Mouse (Mus musculus): ENCODE measurements around the gene Nckap1l. TPM values are rescaled to one million over a fixed set of nuclear protein-coding genes. Genes with fewer than 3 reads are reported as not detected.

Gene Nckap1l
- polyA plus RNA-seq, 1 experiment, result 2.2 TPM

DNA sequence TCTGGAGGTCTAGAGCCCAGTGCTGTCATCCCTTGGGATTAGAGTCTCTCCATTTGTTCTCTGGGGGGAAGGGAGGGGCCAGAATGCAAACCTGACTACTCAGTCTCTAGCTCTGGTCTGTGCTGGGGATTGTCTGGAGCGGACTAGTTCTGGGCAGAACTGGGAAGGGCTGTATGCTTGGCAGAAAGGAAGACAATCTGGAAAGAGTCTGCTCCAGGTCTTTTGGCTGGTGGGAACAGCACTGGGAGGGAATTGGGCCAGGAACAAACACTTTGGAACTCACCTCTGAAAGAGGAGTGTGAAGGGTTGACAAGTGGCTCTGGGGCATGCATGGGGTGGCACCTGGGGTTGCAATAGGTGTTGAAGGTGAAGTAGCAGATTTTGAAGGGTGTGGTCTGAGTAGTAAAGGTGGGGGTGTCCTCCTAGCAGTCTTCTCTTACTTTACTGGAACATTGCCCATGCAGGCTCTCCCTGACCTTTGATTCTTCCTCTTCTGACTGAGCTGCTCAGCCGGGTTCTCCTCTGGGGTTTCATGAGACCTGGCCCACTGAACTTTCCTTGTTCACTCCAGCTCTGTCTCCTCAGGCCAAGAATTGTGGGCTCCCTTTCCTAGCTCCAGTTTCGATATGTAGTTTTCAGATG, 69.0 kb downstream of the Nckap1l start:
- peak; percentile 67 for DNase-seq (ENCODE audit: low read depth)
- no peak for TF ChIP-seq POLR2A (IDR thresholded peaks at IDR 0.05; ENCODE audit: borderline replicate concordance, extremely low read depth, insufficient read depth, insufficient read length, poor library complexity, severe bottlenecking)

DNA sequence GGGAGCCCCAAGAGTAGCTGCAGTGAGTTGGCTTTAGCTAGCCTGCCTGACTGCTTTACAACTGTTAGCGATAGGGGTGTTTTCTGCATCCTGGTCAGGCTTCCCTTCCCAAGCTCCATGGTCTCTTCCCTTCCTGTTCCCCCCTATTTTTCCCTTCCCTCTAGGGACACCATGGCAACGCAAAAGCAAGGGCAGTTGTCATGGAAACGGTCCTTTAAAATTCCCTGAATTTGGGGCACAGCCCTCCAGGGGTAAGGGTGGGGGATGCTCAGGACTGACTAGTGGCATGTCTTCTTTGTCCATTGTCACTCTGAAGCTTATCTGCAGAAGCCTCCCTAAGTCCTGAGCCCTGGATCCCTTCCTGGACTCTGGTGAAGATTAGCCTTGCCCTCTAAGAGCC, 69.6 kb downstream of the Nckap1l start:
- no peak for DNase-seq (ENCODE audit: low read depth)
- no peak for TF ChIP-seq POLR2A (IDR thresholded peaks at IDR 0.05; ENCODE audit: borderline replicate concordance, extremely low read depth, insufficient read depth, insufficient read length, poor library complexity, severe bottlenecking)
- TF ChIP-seq CTCF (IDR thresholded peaks at IDR 0.05; ENCODE audit: borderline replicate concordance, extremely low read depth, insufficient read depth, insufficient read length), result no peak

DNA sequence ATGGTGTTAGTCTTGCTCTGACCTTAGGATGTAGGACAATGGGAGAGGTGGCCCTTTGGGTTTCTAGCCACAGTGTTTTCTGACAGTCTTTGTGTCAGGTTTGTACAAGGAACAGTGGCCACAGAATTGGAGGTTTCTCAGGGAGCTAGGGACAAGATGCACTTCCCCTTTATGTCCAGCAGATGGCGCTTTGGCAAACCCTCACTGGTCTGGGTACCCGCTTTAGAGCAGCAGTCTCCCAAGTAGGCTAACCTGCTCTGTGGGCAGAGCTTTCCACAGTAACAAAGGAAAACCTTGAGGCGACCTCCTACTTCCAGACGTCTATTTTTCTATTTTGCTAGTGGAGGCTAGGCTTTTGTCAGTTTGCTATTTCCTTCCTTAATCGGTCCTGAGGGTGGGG, 76.8 kb downstream of the Nckap1l start:
- TF ChIP-seq POLR2A (IDR thresholded peaks at IDR 0.05; ENCODE audit: borderline replicate concordance, extremely low read depth, insufficient read depth, insufficient read length, poor library complexity, severe bottlenecking), result no peak
- peak; percentile 97 for TF ChIP-seq CTCF (IDR thresholded peaks at IDR 0.05; ENCODE audit: borderline replicate concordance, extremely low read depth, insufficient read depth, insufficient read length)
- DNase-seq (ENCODE audit: low read depth), result peak; percentile 89

DNA sequence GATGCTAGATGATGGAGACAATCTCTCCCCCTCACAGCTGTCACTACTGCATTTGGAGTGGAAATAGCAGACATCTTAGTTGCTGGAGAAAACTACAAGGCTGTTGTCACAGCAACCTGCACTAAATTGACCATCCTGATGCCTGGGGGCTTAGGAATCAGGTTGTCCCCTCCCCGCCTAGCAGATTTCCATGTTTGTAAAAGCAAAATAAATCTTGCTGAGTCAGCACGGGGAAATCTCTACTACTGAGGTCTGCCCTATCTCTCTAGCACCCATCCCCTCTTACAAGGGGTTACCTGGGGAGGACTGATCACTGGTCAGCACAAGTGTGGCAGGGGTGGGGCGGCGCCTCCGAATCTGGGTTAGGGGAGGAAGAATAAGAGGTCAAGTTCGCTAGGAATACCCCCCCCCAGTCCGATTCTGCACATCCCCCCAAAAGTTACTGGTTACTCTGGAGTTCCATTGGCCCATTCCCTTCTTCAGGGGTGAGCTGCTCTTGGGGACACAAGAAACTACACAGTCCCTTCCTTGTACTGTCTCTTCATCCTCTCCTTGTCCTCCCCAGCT, 80.5 kb downstream of the Nckap1l start:
- DNase-seq (ENCODE audit: low read depth), result no peak
- TF ChIP-seq POLR2A (IDR thresholded peaks at IDR 0.05; ENCODE audit: borderline replicate concordance, extremely low read depth, insufficient read depth, insufficient read length, poor library complexity, severe bottlenecking) (no peak), CTCF (IDR thresholded peaks at IDR 0.05; ENCODE audit: borderline replicate concordance, extremely low read depth, insufficient read depth, insufficient read length) (no peak)

DNA sequence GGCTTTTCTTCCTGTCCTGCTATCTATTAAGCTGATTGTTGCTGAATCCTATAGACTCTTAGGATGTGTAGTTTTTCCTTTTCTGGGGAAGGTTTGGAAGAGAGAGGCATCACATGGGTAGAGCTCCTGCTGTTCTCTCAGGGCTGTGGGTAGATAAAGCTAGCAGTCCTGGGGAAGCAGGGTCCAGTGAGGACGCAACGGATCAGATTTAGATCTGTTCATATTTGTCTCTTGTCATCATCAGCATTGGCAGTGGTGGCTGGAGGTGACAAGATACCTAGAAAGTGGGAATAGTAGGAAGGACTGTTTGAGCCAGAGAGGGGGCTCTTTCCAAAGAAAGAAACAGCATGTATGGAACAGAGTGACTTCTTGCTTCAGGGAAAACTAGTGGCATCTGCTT, 81.4 kb downstream of the Nckap1l start:
- no peak for DNase-seq (ENCODE audit: low read depth)
- TF ChIP-seq CTCF (IDR thresholded peaks at IDR 0.05; ENCODE audit: borderline replicate concordance, extremely low read depth, insufficient read depth, insufficient read length) (no peak), POLR2A (IDR thresholded peaks at IDR 0.05; ENCODE audit: borderline replicate concordance, extremely low read depth, insufficient read depth, insufficient read length, poor library complexity, severe bottlenecking) (no peak)

DNA sequence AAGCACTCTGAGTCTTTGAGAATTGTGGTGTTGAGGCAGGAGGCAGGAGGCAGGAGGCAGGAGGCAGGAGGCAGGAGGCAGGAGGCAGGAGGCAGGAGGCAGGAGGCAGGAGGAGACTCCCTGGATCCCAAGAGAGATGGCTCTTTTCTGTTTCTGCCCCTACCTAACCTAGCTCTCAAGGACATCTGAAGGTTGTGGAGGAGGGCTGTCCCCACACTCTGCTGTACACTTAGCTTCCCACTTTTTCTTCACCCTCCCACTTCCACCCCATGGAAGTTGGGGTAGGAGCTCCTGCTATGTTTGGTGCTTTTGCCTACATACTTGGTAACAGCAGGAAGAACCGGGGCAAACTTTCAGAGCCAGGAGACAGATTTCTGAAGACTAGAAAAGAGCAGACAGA, 82.2 kb downstream of the Nckap1l start:
- no peak for DNase-seq (ENCODE audit: low read depth)

DNA sequence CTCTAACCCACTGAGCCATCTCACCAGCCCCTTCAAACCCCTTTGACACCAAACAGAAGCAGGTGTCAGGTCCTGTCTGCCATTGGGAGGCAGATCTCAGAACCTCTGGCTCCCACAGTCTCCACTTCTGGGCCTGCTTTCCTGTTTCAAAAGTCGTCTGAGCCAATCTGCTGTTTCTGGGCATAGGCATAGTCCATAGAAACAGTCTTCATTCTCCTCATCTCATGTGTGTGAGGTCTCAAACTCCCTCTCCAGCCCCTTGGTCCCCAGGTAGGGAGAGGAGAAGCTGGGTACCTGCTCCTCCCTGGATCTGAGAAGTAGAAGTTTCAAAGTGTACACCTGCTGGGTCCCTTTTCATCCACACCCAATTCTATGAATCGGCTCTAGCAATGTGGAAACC, 82.9 kb downstream of the Nckap1l start:
- TF ChIP-seq CTCF (IDR thresholded peaks at IDR 0.05; ENCODE audit: borderline replicate concordance, extremely low read depth, insufficient read depth, insufficient read length) (no peak), POLR2A (IDR thresholded peaks at IDR 0.05; ENCODE audit: borderline replicate concordance, extremely low read depth, insufficient read depth, insufficient read length, poor library complexity, severe bottlenecking) (no peak)
- DNase-seq (ENCODE audit: low read depth), result no peak

More for the DNA sequence above, 82.2 kb downstream of the Nckap1l start:
- no peak for TF ChIP-seq POLR2A (IDR thresholded peaks at IDR 0.05; ENCODE audit: borderline replicate concordance, extremely low read depth, insufficient read depth, insufficient read length, poor library complexity, severe bottlenecking)
- no peak for TF ChIP-seq CTCF (IDR thresholded peaks at IDR 0.05; ENCODE audit: borderline replicate concordance, extremely low read depth, insufficient read depth, insufficient read length)

DNA sequence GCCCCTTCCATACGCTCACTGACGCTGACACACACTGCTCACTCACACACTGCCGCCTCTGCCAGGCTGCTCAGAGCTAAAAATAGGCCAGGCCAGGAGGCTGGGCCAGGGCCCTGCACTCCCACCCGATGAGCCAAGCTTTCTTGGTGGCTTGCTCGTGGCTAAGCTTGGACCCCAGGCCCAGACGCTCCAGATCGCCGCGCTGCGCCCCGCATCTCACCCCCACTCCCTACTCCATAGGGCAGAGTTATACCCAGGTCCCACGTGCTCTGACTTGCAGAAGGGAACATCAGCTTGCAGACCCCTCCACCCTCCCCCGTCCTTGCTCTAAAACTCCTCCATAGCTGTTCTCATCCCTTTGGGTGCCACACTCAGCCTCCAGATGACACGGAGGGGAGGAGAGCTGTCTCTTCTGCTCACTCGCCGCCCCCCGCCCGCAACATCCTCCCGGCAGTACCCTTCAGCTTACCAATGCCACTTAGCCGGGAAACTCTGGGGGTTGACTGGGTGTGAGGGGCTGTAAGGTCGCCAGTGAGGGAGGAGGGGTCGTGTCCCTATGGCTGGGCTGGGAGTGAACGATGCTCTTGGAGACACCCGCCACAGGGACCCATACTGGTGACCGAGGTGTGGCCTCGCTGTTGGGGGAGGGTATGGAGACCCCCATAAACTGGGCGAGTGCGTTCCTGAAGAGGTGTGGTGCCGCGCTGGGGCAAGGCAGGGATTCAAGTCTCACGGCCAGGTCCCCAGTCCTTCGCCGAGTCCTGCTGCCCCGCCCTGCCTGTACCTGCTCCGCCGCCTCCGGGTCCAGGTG, 83.6 kb downstream of the Nckap1l start:
- DNase-seq (ENCODE audit: low read depth), result peak; percentile 68
- no peak for TF ChIP-seq CTCF (IDR thresholded peaks at IDR 0.05; ENCODE audit: borderline replicate concordance, extremely low read depth, insufficient read depth, insufficient read length)
- no peak for TF ChIP-seq POLR2A (IDR thresholded peaks at IDR 0.05; ENCODE audit: borderline replicate concordance, extremely low read depth, insufficient read depth, insufficient read length, poor library complexity, severe bottlenecking)

DNA sequence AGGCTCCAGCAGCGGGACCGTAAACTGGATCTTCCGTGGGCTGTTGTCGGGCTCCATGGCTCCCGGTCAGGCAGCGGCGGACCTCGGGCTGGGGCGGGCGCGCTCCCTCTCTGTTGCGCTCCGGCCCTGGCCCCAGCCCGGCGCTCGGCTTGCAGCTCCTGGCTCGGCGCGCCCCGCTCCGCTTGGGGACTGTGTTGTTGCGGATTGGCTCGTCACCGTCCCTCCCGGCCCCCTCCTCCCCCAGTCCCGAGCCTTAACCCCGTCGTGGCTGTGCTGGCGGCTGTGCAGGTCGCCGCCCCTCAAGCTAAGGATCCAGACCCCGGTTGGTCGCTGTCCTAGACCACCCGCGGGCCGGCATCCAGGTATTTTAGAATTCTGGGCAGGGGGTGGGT, 84.2 kb downstream of the Nckap1l start, which contains the start of gene Ppp1r1a:
Ppp1r1a (minus strand) TSS at position 182 of the 392 bp plus-strand sequence.
- peak; percentile 91 for DNase-seq (ENCODE audit: low read depth)
- TF ChIP-seq CTCF (IDR thresholded peaks at IDR 0.05; ENCODE audit: borderline replicate concordance, extremely low read depth, insufficient read depth, insufficient read length) (no peak), POLR2A (IDR thresholded peaks at IDR 0.05; ENCODE audit: borderline replicate concordance, extremely low read depth, insufficient read depth, insufficient read length, poor library complexity, severe bottlenecking) (peak; percentile 77; the same call in 1 of the 2 replicates)

DNA sequence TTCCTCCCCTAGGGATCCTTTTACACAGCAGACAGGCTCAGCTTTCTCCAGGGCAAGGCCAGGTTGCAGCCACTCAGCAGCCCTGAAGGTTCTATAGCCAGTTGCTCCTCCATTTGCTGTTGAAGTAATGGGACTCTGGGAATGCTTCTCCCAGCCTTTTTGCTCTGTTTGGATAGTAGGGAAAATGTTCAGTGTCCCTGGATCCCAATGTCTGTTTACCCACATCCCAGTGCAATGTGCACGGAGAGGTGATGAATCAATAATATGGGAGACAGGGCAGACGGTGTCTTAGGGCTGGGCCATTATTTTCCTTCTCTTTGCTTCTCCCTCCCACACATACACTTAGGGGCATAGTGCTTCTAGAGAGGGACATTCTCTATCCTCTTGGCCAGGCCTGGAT, 85.7 kb downstream of the Nckap1l start:
- no peak for DNase-seq (ENCODE audit: low read depth)
- TF ChIP-seq CTCF (IDR thresholded peaks at IDR 0.05; ENCODE audit: borderline replicate concordance, extremely low read depth, insufficient read depth, insufficient read length) (no peak), POLR2A (IDR thresholded peaks at IDR 0.05; ENCODE audit: borderline replicate concordance, extremely low read depth, insufficient read depth, insufficient read length, poor library complexity, severe bottlenecking) (no peak)

DNA sequence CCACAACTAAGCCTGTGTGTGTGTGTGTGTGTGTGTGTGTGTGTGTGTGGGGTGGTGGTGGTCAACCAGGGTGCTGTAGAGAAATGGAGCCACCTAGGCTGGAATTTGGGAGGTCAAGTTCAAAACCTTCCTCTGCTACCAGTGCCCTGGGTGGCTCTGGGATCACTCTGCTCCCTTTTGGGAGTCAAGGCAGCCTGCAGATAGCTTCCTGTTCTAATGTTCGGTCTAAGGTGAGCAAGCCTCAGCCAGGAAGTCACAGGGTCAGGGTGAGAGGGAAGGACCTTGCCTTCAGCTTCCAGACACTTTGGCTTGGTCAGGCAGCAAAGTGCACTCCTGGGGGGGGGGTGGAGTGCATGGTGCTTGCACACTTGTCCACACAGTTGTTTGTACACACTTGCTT, 87.1 kb downstream of the Nckap1l start:
- TF ChIP-seq CTCF (IDR thresholded peaks at IDR 0.05; ENCODE audit: borderline replicate concordance, extremely low read depth, insufficient read depth, insufficient read length) (no peak), POLR2A (IDR thresholded peaks at IDR 0.05; ENCODE audit: borderline replicate concordance, extremely low read depth, insufficient read depth, insufficient read length, poor library complexity, severe bottlenecking) (no peak)
- no peak for DNase-seq (ENCODE audit: low read depth)

Data from brain, embryonic 14.5 days (tissue).